Mouse (Mus musculus): ENCODE measurements around the gene Cldn22.

GRCm38 (mm10) chr8:47824182-47824581, at the start of gene Cldn22:
- TF ChIP-seq CTCF (IDR thresholded peaks at IDR 0.05; ENCODE audit: low read depth, low read length) (no peak), TAL1 (conservative IDR thresholded peaks at IDR 0.05; ENCODE audit: low read depth, low read length) (no peak), GATA1 (IDR thresholded peaks at IDR 0.05; ENCODE audit: borderline replicate concordance, low read length) (no peak)

Data from G1E (cell line).